Mouse (Mus musculus) heart, postnatal 25 days (tissue): ENCODE data around the gene Zfp346. TPM values are rescaled to one million over a fixed set of nuclear protein-coding genes. Genes with fewer than 3 reads are reported as not detected.
"Not testable (repeated sequence)": the region's sequence is repeated elsewhere in the genome, so short reads cannot be mapped to it uniquely, and the experiment has no call there.

Experiments used
- DNase-seq: peaks from one replicate; pipeline ENCODE4 v3.0.0; 2022; ENCODE audit warnings: low spot score
- intact Hi-C: fragments of 180-260 bp; cut with DNase I; formaldehyde crosslinking; loops from one replicate; pipeline ENCODE4 v1.15.1; 2025
- total RNA-seq, 2 experiments: library from RNA; stranded (reverse); gene quantifications; 2 replicates each; pipeline ENCODE4 v1.2.3; 2021

The Zfp346 gene
- 10 to 100 TPM; 13.9 to 20.6 TPM for total RNA-seq

DNA sequence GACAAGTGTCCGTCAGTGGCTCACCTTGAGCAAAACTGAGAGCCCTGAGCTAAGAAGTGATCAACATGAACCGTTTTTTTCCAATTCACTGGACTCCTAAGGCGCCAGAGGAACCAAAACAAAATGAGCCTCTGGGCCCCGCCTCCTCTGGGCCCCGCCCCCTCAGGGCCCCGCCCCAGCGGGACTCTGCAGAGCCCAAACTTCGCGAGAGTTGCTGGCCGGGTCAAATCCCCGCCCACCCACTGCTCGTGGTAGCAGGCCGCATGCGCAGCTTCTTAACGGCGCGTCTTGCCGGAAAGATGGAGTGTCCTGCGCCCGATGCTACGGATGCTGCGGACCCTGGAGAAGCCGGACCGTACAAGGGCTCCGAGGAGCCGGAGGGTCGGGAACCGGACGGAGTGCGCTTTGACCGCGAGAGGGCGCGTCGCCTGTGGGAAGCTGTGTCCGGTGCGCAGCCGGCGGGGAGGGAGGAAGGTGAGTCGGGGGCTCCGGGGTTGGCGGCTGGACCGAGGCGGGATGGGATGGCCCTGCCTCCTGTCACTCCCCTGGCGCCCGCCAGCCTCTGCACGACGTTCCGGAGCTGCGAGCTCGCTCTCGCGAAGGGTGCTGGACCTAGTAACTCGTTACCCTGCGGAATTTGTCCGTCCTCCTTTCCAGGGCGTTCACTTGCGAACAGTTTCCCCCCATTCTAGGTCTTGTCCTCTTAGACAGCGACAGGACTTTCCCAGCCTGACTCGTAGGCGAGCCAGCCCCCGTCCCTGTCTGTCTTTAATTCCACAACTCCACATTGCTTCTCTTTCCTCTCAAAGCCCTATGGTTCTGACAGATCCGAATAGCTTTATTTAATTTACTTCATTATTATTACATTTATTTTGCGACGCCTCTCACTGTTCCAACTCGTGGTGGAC lies at the start of gene Zfp346:
Gene Zfp346, plus strand, starts transcription at position 267 of the 908 bp plus-strand sequence.
- peak; percentile 93 for DNase-seq
- intact Hi-C loops = no loop called here

DNA sequence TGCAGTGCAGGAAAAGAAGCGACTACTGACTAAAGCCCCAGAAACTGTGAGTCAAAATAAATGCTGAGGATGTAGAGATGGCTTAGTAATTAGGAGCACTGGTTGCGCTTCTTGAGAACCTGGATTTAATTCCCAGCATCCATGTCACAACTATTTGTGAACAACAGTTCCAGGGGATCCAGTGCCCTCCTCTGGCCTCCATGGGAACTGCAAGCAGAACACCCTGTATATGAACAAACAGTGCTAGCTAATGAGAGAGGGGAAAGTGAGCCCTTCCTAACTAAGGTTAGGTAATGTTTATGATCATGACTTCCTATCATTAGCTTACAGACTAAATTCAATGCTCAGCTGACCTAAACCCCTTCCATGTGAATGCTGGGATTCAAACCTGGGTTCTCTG lies 47.1 kb upstream of the Zfp346 start:
- no peak for DNase-seq
- intact Hi-C loops = no loop called here

DNA sequence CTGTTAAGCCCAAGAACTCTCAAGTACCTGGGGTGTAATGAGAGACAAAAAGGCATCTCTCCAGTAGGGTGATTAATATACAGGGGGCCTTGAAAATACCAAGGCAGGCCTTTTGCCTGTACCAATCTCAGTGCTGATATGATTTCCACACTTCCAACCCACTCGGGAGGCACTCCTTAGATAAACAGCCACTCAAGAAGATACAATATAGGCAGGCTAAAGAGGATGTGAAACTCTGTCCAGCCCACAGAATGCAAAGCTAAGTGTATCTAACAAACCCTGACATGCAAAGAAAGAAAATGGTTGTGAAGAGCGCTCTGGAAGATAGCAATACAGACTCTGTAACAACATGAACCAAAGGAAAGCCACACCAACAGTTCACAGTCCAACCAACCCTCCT lies 41.8 kb upstream of the Zfp346 start:
- intact Hi-C loops = no loop called here
- no peak for DNase-seq

DNA sequence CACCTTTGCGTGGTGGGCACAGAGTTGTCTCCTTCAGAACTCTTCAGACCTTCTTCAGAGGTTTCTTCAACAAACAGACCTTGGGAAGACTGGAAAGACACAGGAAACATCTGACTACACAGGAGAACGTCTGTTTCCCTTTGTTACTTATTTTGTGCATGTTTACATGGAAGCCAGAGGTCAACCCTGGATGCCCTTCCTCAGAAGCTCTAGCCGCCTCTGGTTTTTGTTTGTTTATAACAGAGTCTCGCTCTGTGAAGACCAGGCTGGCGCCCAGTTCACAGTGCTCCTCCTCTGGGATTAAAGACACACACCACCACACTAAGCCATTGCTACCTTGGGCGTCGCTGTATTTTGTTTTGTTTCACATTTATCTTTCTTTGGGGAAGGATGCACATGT lies 35.4 kb upstream of the Zfp346 start:
- intact Hi-C loops = no loop called here
- DNase-seq = no peak

DNA sequence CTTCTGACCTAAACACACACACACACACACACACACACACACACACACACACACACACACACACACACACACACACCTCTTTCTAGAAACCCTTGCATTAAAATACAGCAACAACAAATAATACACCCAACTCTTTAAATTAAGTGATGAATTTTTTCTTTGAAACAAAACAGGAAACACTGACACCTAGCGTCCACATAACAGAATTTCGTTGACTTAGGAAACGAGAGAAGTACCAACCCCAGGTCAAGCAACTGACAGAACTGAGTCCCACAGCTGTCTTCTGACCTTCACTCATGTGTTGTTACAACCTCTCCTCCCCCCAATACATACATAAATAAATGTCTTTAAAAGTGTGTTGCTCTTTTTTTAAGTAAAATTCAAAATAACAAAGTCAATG lies 33.8 kb upstream of the Zfp346 start:
- no peak for DNase-seq
- intact Hi-C loops = loop anchor here (1.0 kb wide), 1 partner anchor 272 kb away; no protein-coding TSS in a partner anchor

DNA sequence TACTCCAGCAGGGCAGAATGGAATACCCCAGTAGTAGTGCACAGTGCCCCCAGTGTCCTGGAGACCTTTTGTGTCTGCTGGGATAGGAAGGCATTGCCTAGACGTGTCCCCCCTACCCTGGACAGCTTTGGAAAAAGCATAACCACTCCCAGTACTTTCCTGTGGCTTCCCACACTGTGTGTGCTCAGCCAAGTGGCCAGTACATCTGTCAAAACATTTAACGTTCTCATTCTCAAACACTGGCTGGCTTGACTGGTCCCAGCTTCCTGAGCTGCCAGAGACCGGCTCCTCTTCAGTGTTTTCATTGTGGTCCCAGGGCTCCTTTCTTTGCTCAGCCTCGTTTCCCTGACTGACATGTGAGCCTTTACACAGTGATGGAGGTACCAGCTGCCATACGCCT lies 29.5 kb upstream of the Zfp346 start:
- intact Hi-C loops = no loop called here
- DNase-seq = no peak

DNA sequence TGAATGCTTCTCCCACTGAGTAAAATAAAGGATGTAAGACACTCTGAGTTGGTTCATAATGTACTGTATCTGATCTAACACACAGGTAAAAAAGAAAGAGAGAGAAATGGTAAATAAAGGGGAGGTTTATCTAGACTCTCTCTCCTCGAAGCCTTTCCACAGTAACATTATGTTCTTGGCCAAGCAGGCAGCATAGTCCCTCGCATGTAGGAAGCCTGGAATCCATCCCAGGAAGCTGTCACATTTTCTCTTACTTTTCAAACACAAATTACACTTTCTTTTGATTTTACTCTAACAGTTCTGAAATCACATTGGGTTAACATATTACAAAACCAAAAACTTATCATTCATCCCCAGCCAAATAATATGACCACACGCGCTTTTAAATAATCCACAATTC lies 12.5 kb upstream of the Zfp346 start:
- DNase-seq = no peak
- intact Hi-C loops = no loop called here

DNA sequence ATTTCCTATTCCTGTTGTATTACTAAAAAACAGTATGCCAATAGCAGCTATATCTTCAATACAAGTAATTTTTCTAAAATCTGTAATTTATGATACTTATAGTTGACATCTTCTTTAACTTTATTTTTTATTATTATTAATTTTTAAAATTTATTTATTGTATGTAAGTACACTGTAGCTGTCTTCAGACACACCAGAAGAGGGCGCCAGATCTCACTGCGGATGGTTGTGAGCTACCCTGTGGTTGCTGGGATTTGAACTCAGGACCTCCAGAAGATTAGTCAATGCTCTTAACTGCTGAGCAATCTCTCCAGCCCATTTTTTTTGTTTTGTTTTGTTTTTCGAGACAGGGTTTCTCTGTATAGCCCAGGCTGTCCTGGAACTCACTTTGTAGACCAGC lies 7.3 kb upstream of the Zfp346 start:
- DNase-seq = not testable (repeated sequence)
- intact Hi-C loops = loop anchor here (2.0 kb wide), 1 partner anchor 81 kb away; no protein-coding TSS in a partner anchor

DNA sequence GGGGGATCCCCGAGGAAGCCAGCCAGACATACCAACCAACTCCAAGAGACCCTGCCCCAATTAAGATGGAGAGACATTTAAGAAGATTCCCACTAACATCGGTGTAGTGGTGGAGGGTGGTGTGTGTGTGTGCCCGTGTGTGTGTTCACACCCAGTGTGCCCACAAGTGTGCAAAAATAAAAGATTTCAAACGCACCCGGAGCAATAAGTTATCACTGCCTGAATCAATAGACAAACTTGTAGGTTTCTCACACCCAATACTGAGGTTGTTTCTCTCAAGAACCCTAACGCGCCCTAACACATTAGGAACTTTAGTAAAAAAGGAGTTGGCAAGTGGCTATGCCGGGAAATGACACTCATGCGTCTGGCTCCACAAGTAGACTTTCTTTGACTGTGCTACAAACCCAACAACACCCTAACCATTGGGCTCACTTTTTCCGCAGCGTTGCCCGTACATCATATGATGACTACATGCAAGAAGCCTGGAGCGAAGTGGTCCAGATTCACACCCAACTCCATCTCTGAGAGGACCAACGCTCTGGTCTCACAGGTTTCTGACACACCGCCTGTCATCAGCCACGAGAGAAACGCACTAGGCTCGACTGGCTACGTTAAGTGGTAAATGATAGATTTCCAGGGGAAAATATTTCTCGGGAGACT lies 5.9 kb upstream of the Zfp346 start:
- intact Hi-C loops = loop anchor here (2.0 kb wide), 1 partner anchor 80 kb away; no protein-coding TSS in a partner anchor
- DNase-seq = no peak

DNA sequence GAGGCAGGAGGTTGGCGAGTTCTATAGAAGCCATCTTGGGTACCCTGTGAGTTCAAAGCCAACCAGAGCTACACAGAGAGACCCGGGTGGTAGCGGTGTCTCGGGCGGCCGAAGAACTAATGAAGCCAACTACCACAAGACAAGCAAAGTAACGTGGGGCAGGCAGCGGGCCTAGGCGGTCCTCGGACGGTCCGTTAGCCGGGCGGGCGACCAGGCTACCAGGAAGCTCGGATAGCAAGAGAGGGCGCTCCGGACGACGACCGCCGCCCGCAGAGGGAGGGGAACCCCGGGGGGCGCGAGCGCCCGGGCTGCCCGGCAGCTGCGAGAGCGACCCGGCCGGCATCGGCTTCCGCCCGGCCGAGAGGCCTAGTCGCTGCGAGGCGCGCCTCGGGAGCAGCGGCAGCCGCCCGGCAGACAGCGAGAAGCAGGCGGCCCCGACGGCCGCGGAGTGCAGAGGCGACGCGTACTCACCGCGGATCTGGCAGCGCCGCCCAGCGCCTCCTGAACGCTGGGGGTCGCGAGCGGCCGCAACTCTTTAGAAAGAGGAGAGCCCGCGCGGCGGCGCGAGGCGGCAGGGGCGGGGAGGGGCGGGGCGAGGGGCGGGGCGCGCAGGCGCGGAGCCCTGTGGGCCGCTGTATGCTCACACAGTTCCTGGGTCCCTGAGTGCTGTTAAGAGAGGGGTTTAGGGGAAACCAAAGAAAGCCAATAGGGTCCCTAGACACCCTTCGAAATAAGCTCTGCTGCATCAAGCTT lies 5.2 kb upstream of the Zfp346 start, which contains the start of gene Uimc1:
Gene Uimc1, minus strand, starts transcription at position 575 of the 753 bp plus-strand sequence.
- DNase-seq = peak; percentile 73
- intact Hi-C loops = loop anchor here (2.0 kb wide), 1 partner anchor 79 kb away; no protein-coding TSS in a partner anchor

DNA sequence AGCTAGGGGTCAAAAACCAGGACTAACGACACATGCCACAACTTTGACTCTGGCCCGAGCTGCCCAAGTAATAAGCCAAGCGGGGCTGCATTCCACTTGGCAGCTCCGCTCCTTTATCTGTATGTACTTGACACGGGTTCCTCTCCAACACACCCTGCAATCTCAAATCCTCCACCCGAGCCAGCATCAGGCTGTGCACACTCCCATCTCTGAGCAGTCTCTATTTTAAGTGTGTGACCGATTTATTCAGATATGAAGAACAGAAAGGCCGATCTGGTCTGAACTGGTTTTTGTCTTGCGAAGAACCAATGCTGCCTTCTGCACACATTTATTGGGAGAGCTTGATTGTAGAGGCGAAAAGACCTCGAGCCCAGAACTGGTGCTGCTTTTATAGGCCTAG lies 3.5 kb upstream of the Zfp346 start:
- no peak for DNase-seq
- intact Hi-C loops = no loop called here

DNA sequence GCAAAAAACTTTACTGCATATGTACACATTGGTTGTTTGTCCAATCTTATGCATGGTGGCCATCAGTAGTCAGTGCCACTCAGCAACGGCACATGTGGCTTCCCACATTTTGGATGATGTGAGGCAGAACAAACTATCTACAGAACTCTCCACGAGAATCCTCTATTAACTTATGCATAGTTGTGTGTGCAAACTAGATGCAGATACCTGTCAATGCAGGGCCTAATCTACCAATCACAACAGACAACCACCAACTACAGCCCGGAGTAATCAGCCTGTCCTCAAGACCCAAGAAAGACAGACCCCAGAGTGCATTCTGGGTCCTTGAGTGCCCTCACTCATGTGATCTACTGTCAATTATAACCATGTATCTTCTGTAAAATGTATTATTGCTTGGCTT lies 2.7 kb upstream of the Zfp346 start:
- no peak for DNase-seq
- intact Hi-C loops = no loop called here

DNA sequence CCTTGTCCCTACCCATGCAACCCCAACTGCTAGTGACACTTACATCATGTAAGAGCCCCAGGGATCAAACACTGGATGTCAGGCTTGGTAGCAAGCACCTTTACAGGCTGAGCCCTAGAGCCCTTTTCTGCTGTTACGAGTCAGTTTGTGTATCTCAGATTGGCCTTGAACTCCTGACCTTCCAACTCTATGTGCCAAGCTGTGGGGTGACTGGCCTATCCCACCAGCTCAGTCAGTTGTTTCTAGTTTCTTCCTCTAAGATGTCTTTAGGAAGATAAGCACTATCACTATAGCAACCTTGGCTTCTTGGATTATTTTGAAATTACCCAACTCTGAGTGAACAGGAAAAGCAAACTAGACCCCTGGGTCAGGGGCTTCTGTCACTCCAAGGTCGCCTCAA lies 1.8 kb upstream of the Zfp346 start:
- no peak for DNase-seq
- intact Hi-C loops = no loop called here

DNA sequence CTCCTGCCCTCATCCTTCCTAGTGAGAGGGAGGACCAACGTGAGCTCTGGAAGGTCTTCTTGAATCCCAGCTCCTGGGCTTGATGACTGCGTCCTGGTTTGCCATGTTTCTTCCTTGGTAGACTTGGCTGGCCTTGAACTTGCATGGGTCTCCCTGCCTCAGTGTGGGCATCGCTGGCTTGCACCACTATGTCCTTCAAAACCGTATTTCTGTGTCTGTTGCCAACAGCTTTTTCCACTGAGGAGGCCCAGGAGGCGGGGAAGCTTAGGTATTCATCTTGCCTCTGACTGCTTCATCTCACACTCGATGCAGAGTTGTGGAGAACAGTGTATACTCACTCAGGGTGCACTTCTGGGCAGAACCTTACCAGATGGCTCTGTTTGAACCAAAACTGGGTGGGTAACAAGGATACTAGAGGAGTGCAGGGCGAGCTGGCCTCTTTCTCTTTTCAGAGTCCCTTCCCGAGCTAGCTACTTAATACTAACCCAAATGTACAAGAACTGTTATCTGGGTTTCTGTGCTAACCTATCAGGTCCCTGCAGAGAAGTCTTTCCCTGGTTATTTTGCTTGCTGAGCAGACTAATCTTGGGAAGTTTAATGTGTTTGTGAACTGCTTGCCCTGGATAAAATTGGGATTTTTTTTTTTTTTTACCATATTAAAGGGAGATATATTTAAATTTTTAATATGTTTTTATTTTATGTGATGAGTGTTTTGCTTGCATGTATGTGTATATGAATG lies 1.0 kb downstream of the Zfp346 start:
- DNase-seq = no peak
- intact Hi-C loops = no loop called here

DNA sequence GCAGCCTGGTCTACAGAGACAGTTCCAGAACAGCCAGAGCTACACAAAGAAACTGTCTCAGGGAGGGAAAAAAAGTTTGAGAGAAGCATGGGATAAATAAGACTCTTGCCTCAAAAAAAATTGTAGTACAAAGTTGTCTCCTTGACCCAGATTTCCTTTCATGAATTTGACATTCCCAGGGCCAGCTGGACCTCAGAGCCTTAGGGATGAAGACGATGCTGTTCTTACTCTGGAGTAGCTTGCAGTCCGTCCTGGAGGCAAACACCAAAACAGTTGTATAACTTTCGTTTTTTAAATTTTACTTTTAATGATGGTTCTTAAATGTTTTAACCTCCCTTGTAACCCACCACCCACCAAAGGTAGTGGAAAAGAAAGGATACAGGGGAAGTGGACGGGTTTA lies 2.0 kb downstream of the Zfp346 start:
- intact Hi-C loops = no loop called here
- no peak for DNase-seq

DNA sequence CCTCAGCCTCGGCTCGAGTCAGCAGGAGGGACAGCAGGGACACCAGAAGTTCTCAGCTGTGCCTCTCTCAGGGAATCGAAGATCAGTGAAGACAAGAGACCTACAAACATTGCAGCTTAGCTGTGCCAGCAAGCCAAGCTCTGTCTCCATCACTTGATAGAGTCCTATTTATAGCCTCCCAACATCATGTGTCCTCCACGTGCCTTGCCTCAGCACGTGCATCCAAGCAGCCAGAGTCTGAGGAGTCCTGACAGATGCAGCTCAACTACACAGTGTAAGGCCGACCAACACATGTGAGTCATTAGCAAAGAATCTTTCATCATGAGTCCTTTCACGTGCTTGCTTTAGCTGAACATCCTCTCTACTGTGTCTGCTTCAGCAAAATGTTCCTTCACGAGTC lies 2.6 kb downstream of the Zfp346 start:
- intact Hi-C loops = no loop called here
- DNase-seq = peak; percentile 35

DNA sequence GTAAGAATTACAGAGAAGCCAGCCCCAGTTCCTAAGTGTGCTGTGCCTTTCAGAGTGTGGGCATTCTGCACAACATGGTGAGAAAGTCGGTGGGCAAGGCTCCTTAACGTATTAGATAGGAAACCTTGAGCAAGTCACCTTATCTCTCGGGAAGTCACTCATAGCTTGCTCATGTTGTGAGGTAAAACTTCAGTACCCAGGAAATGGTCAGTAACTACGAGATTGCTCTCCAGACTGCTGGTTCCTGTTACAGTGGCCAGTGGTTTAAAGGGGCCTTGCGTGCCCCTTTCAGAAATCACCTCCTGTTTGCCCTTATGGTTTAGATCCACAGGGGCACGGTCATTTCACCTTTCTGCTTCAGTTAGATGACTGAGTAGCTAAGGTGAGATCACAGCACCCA lies 9.3 kb downstream of the Zfp346 start:
- intact Hi-C loops = no loop called here
- DNase-seq = no peak

DNA sequence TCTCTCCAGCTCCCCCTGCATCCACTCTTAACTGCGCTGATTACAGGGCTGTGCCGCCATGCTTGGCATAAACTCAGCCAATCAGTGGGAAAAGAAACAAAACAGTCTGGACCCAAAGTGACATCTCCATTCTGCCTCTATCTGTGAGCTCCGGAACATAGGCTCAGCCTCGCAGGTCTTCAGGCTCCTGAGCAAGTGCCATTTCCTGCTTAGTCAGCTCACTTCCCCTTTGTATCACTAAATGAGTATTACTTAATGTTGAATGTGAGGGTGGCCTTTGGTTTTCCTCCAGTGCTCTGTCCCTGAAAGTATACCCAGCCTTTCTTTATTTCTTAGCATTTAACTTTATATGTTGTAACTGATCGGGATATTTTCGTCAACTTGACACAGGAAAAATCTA lies 19.8 kb downstream of the Zfp346 start:
- intact Hi-C loops = no loop called here
- DNase-seq = no peak

DNA sequence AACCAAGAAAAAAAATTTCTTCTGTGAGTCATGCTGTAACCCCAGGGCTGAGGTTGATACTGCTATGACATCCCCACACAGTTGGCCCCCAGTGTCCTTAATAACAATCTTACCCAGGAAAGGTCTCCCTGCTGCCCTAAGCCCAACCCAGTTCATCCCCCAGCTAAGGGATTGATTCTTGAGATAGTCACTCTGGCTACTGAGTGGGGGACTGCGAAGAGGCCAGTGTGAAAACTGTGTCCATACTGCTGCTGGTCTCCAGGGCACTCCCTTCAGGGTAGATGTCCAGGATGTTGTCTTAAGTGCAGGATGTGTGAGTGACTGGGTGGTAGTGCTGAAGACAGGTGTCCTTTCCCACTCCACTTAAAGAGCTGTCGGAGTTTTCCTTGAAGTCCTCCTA lies 28.3 kb downstream of the Zfp346 start, which contains the start of gene Gm17617:
Gene Gm17617, minus strand, starts transcription at position 101 of the 400 bp plus-strand sequence.
- intact Hi-C loops = no loop called here

DNA sequence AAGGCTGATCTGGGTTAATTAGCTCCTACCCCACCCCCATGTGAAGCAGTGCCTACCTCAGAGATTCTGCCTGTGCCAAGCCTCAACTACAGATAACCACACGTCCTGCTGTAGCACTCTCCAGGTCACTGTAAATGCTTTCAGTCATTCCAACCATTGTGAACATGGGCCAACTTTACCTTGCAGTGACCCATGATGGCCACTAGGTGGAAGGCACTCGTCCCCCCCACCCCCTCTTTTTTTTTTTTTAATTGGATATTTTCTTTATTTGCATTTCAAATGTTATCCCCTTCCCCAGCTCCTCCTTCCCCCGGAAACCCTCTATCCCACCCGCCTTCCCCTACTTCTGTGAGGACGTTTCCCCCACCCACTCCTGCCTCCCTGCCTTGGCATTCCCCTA lies 30.3 kb downstream of the Zfp346 start:
- intact Hi-C loops = loop anchor here (2.0 kb wide), 1 partner anchor 43 kb away; no protein-coding TSS in a partner anchor

More for the DNA sequence above, 28.3 kb downstream of the Zfp346 start, which contains the start of gene Gm17617:
- no peak for DNase-seq

More for the DNA sequence above, 30.3 kb downstream of the Zfp346 start:
- no peak for DNase-seq
